Mouse (Mus musculus) G1E-ER4 (cell line): ENCODE data around the gene 1700109H08Rik. TPM values are rescaled to one million over a fixed set of nuclear protein-coding genes. Genes with fewer than 3 reads are reported as not detected.

ENCODE experiments used
- GATA1 ChIP-seq: IDR thresholded peaks from one replicate; pipeline ENCODE4 v1.8.0; 2012; ENCODE audit warnings: low read length, inconsistent platforms
- polyA plus RNA-seq: library from polyadenylated mRNA; stranded (reverse); fragments of >175 nt; gene quantifications from 2 replicates; pipeline ENCODE4 v1.2.3, GENCODE M21; 2012

1700109H08Rik gene
- polyA plus RNA-seq: 0.26 and 0.38 TPM in 2 replicates

DNA sequence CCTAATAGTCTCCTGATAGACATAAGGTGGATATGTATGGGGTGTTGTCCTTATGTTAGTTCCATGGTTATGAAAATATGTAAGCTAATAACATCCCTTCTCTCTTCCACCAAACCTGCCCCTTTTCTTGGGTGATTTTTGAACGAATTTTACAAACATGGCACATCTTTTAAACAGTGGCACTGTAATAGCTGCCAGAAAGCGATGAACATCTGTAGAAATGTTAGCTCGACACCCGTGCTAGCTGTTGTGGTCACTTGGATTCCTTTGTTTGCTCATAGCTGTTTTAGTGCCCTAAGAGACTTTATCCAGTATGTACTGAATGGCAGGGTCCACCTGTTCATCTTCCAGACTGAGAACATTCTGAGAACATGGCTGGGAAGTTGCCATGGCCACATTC, at the start of gene 1700109H08Rik:
Gene 1700109H08Rik, plus strand, starts transcription at position 301 of the 400 bp plus-strand sequence.
- TF ChIP-seq GATA1: no peak

- no peak for TF ChIP-seq GATA1
Measured at GRCm38 (mm10) chr5:3521741-3522140, 49.6 kb upstream of the 1700109H08Rik start.

DNA sequence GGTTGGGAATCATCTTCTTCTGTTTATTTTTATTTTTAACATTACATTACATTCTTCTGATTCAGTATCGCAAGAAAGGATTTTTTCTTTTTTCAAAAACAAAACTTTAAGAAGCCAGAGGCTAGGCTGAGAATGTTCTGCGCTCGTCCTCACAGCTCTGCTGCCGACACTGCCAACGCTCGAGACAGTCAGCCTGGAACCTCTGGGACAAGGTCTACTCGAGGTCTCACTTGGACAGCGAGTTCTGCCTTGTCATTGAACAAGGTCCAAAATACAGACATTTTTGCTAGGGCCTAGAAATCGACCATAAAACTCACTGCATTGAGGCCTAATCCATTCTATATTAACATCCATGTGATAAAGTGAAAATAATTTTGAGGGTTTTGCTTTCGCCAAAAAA, 48.5 kb upstream of the 1700109H08Rik start:
- TF ChIP-seq GATA1: no peak

DNA sequence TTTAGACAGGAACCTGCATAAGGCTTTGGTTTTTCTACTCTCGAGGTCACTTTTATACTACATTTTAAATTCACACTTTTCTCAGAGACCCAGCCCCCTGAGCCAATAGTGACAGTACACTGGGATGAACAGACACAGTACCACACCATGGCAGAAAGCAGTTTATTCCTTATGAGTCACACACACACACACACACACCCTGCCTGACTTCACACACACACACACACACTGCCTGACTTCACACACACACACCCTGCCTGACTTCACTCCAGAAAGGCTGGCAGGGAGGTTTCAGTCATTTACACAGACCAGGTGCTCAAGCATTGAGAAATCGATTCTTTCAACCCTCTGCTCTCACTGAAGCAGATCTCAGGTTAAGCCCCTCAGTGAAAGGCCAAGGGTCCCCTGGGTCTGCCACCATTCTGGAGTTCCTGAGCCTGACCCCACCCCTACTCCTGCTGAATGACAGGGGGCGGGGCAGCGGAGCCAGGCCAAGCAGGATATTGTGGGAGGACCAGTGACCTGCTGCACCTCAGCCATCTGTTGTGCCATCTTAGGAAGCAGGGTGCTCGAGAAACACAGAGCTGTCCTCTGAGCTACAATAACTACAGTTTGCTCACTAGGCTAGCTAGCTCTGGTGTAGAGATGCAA, 44.2 kb upstream of the 1700109H08Rik start:
- TF ChIP-seq GATA1: no peak

GRCm38 (mm10) chr5:3529585-3530189, 41.7 kb upstream of the 1700109H08Rik start:
- no peak for TF ChIP-seq GATA1

DNA sequence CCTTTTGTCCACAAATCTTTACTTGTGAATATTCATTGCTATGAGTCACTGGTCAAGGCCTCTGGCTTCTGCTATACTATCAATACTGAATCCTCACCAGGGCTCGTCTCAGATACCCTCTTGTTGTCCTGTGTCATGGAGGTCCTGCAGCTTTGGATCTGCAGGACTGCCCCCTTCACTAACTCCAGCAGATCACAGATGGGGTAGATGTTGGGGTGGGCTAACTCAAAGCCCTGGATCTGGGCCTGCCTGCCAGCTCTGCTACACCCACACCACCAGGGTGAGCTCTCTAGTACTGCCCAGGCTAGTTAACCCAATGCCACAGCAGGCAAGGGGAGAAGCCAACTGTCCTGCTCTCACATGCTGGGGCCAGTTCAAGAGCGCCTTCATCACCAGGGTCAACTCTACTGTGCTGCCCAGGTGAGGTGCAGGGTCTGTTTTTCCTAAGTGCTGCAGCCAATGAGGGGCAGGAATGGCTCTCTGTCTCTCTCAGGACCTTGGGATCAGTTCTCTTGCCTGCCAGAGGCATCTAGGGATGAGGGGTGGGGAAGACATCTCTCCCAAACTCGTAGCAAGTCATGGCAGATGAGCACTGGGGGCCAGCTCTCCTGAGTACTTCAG, 34.7 kb upstream of the 1700109H08Rik start:
- TF ChIP-seq GATA1: no peak

- no peak for TF ChIP-seq GATA1
Measured at GRCm38 (mm10) chr5:3538505-3539472, 32.6 kb upstream of the 1700109H08Rik start.

DNA sequence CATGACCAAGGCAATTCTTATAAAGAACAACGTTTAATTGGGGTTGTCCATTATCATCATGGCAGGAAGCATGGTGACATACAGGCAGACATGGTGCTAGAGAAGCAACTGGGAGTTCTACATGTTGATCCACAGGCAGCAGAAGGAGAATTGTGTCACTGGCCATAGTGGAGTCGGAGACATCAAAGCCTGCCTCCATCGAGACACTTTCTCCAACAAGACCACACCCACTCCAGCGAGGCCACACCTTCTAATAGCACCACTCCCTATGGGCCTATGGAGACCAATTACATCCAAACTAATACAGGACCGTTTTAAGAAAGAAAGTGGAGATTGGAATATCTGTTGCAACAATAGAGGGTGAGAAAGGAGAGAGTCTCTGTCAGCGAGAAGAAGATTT, 29.5 kb upstream of the 1700109H08Rik start:
- TF ChIP-seq GATA1: no peak

DNA sequence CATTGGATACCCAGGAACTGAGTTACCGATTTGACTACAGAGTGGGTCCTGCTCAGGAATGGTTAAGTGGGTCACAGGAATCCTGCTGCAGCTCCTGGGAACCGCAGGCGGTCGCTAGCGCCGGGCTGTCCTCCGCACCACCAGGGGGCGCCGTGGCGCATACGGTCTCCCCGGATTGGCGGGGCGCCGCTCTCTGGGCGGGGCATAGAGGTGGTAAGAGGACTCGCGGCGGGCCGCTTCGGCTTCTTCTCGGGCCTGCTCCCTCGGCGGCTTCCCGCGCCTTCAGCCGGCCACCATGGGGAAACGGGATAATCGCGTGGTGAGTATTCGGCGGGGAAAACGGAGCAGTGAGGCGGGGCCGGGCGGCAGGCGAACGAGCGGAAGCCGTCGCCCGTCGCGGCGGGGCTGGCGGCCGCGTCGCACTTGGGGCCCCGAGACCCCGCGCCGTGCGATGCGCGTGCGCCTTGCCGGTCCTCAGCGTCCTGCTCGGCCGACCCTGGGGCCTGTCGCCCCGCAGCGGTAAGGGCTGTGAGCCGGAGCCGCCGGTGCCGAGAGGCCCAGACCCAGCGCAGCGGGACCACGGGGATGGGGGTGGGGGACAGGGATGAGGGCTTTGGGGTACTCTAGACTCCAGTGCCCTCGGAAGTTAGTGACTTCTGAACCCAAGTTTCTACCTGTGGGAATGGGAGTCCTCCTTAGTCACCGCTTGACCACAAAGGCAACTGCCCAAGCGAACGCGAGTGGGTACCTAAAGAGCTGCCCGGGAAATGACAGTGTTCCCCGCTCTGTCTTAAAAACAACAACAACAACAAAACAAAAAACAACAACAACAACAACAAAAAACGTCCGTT, 27.5 kb upstream of the 1700109H08Rik start, which contains the start of gene Fam133b:
Gene Fam133b, plus strand, starts transcription at position 205 of the 851 bp plus-strand sequence.
- TF ChIP-seq GATA1: no peak

GRCm38 (mm10) chr5:3544480-3544769, 26.9 kb upstream of the 1700109H08Rik start:
- no peak for TF ChIP-seq GATA1

DNA sequence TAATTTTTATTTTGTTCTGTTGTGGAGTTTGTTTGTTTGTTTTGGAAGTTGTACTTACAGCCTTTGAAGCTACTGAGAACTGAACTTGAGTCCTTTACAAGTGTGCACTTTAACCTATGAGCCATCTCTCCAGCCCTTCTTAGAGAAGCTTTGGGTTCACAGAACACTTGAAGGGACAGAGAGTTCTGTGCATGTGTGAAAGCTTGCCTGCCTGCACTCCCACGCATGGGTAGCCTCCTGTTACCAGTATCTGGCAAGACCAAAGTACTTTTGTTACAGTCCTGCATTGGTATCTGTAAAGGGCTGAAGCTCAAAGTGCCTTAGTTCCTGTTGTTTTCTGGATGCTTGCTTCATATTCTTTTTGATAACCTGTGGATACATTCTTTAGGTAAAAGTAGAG, 25.1 kb upstream of the 1700109H08Rik start:
- TF ChIP-seq GATA1: no peak

- no peak for TF ChIP-seq GATA1
Measured at GRCm38 (mm10) chr5:3551481-3551880, 19.9 kb upstream of the 1700109H08Rik start.

DNA sequence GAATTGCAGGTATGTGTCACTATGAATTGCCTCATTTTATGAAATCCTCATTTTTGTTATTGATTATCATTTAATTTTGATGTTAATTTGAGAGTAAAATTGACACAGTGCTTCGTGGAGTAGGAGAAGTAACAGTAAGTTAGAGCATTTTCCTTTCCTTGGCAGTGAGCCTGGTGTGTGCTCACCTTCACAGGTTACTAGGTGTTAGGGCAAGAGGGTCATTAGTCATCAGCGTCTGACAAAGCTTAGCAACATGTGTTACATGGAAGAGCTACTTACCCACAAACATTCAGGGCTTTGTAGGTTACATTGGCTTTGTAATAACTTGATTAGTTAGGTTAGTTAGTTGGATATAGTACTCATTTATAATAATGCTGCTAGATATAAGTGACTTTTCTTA, 17.2 kb upstream of the 1700109H08Rik start:
- TF ChIP-seq GATA1: no peak

GRCm38 (mm10) chr5:3574825-3575224, 3.5 kb downstream of the 1700109H08Rik start:
- no peak for TF ChIP-seq GATA1

GRCm38 (mm10) chr5:3577939-3578338, 6.6 kb downstream of the 1700109H08Rik start:
- no peak for TF ChIP-seq GATA1

DNA sequence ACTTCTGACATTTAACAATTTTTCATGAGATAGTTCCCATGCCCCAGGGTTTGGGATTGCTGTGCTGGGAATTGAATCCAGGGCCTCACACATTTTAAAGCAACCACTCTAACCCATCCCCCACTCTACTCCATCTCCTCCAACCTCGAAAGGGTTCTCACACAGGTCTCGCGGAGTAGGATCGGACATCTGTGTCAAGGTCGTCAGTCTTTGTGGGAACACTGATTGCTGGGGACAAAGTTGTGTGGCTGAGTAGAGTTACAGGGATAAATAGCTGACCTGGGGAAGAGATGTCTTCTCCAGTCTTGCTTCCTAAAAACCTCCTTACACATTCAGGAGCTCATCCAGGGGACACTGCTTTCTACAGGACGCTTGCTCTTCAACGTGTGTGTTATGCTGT, 7.7 kb downstream of the 1700109H08Rik start:
- no peak for TF ChIP-seq GATA1
